Mouse (Mus musculus): ENCODE results near the gene Gpn3. TPM values are rescaled to one million over a fixed set of nuclear protein-coding genes. Genes with fewer than 3 reads are reported as not detected.

Gpn3 gene
- total RNA-seq, 1 experiment from 2014 or later = 36.4 TPM

- DNase-seq = peak; percentile 93
Observed at GRCm38 (mm10) chr5:122422071-122422964, 50.6 kb downstream of the Gpn3 start.

- DNase-seq = peak; percentile 61
Observed at GRCm38 (mm10) chr5:122423083-122423482, 51.4 kb downstream of the Gpn3 start.

GRCm38 (mm10) chr5:122425550-122425949 lies 53.9 kb downstream of the Gpn3 start:
- DNase-seq = no peak

GRCm38 (mm10) chr5:122430036-122430775 lies 58.5 kb downstream of the Gpn3 start:
- DNase-seq = no peak

GRCm38 (mm10) chr5:122431221-122431620 lies 59.5 kb downstream of the Gpn3 start:
- DNase-seq = no peak

Other genes starting within 250 kb of the Gpn3 start
- gene Ccdc63, start 231.1 kb upstream of the Gpn3 start, total RNA-seq (2021) = not detected in 2 replicates
- 155 and 191 TPM in 2 replicates for gene Ppp1cc, start 213.6 kb upstream of the Gpn3 start, total RNA-seq (2021)
- gene Hvcn1, start 165.1 kb upstream of the Gpn3 start, total RNA-seq (2021) = 2.4 and 16.0 TPM in 2 replicates
- gene Tctn1, start 107.4 kb upstream of the Gpn3 start, total RNA-seq (2021) = 12.7 and 14.5 TPM in 2 replicates
- 42.4 and 44.7 TPM in 2 replicates for gene Pptc7, start 87.5 kb upstream of the Gpn3 start, total RNA-seq (2021)
- 3.2 and 4.0 TPM in 2 replicates for gene Rad9b, start 17.6 kb upstream of the Gpn3 start, total RNA-seq (2021)
- gene Vps29, start 17.5 kb upstream of the Gpn3 start, total RNA-seq (2021) = 127 TPM in 2 replicates
- 29.7 and 34.7 TPM in 2 replicates for gene Fam216a, start 488 bp downstream of the Gpn3 start, total RNA-seq (2021)
- gene Arpc3, start 20.0 kb downstream of the Gpn3 start, total RNA-seq (2021) = 240 and 253 TPM in 2 replicates
- 47.3 and 50.4 TPM in 2 replicates for gene Anapc7, start 49.8 kb downstream of the Gpn3 start, total RNA-seq (2021)
- gene Atp2a2, start 130.3 kb downstream of the Gpn3 start, total RNA-seq (2021) = 212 and 220 TPM in 2 replicates
- gene Ift81, start 242.6 kb downstream of the Gpn3 start, total RNA-seq (2021) = 11.7 and 18.0 TPM in 2 replicates